Mouse (Mus musculus) lung, postnatal 4 days (tissue): ENCODE measurements around the gene Zfp942.
A peak's percentile ranks its signal among the peaks of the same experiment; 100 is the strongest.

Experiments used
- DNase-seq, 2 experiments: peaks; one replicate each; pipeline ENCODE4 v3.0.0; 2021

Gene Zfp942

DNA sequence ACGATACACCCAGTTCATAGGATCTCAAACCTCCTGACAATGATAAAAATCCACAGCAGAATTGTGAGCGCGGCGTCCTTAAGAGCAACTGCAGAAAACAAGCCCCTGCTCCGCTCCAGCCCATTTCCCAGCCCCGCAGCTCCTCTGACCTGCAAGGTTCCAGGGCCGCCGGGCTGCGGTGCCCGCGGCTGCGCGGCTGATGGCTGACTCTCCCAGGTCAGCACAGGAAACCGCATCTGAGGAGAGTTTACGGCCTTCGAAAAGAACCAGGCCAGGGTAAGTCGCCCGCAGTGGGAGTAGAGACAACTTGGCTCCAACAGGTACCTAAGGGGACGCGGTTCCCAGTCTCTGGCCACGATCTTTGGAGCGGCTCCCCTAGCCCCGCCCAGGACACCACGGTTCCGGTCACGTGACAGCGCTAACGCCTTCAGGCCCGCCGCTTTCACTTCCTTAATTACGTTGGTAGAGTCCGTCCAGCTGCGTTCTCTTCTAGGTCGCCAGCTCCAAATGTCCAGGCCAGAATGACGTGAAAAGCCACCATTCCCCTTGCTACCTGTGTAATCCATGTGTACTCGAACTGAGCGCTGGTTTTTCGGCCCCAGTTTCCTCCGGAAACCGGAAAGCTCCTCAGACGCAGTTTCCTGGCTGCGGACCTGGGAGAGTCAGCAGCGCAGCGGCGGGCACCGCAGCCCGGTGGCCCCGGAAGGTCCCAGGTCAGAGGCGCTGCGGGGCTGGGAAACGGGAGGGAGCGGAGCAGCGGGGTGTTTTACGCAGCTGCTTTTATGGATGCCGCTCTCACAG is at the start of gene Zfp942, which contains the start of gene Zfp943:
Gene Zfp942, minus strand, starts transcription at position 358 of the 801 bp plus-strand sequence.
Gene Zfp943, plus strand, starts transcription at position 446 of the 801 bp plus-strand sequence.
- DNase-seq: peak; percentile 81

DNA sequence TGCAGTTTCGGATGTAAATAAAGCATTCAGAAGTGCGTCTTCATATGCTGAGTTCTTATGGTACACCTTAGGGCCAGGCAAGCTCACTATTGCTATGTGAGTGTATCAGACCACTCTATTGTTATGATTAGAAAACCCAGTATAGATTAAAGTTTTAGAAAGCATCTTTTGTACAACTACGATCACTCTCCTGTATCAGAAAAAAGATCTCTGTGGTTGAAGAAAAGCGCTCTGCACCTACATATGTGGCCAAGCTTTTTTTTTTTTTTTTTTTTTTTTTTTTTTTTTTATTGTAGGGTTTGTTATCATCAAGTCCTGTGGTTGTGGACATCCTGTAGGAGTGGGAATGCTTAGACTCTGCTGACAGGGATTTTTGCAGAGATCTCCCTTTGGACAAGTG is 1.0 kb upstream of the Zfp942 start:
- no peak for DNase-seq

DNA sequence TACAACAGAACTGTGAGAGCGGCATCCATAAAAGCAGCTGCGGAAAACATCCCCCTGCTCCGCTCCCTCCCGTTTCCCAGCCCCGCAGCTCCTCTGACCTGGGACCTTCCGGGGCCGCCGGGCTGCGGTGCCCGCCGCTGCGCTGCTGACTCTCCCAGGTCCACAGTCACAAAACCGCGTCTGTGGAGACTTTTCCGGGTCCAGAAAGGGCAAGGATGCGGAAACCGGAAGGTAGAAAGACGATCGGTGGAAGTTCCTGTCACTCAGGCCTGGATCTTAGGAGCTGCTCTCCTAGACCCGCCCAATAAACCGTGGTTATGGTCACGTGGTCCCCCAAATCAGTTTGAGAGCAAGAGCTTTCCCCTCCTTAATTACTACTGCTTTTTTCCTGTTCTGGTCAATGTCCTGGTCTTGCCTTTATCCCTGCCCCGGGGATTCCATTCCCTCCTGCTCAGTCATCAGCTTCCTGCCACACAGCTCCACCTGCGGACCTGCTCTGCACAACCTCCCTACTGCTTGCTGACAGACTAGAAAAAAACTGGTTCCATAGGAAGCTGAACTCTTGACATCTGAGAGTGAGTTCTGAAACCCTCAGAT is 52.7 kb downstream of the Zfp942 start, which contains the start of gene Zfp995:
Gene Zfp995, minus strand, starts transcription at position 471 of the 597 bp plus-strand sequence.
- DNase-seq: peak; percentile 74 to 76

DNA sequence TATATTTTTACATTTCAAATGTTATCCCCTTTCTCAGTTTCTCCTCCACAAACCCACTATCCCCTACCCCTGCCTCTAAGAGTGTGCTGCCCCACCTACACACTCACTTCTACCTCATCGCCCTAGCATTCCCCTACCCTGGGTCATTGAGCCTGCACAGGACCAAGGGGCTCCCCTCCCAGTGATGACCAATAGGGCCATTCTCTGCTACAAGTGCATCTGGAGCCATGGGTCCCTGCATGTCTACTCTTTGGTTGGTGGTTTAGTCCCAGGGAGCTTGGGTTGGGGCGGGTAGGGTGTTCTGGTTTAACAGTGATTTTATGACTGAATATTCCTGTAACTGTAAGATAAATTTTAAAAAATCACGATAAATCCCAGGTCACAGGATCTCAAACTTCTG is 53.2 kb downstream of the Zfp942 start:
- DNase-seq: no peak
